Mouse (Mus musculus) kidney, adult 2 months (tissue): ENCODE measurements around the gene Ppp1r1b.

ENCODE experiments used
- CTCF ChIP-seq: fragments of 200-500 bp; conservative IDR thresholded peaks from 2 replicates; pipeline ENCODE4 v1.5.1; 2011; ENCODE audit warnings: low read depth, mild to moderate bottlenecking, control low read depth, low read length, moderate library complexity, mixed read lengths; ENCODE audit not compliant: insufficient read depth, insufficient read length
- POLR2A ChIP-seq: fragments of 200-500 bp; IDR thresholded peaks from one replicate; pipeline ENCODE4 v1.6.1; 2011; ENCODE audit warnings: low read depth, low read length, control low read depth

GRCm38 (mm10) chr11:98387056-98387577 is 38.9 kb downstream of the Ppp1r1b start:
- TF ChIP-seq POLR2A (no peak), CTCF (no peak)
